Mouse (Mus musculus): ENCODE data around the gene E330017A01Rik. TPM values are rescaled to one million over a fixed set of nuclear protein-coding genes. Genes with fewer than 3 reads are reported as not detected.
A peak's percentile ranks its signal among the peaks of the same experiment; 100 is the strongest.

E330017A01Rik gene
- polyA plus RNA-seq, 1 experiment from 2014 or later: not detected

- H3K27ac ChIP-seq (ENCODE audit: low read depth, low read length): no peak overlapping the region
- 92% methylated on average over 7 of the region's 7 CpGs for WGBS
- H3K36me3 ChIP-seq (ENCODE audit: control insufficient read depth, insufficient read depth, low read length): peaks cover 26% of the 10 kb centered on the region
- H3K9ac ChIP-seq (ENCODE audit: low read depth, low read length): no peak overlapping the region
- no peaks in the 10 kb centered on the region for H3K9me3 ChIP-seq (ENCODE audit: control insufficient read depth, low read length)
- H3K4me3 ChIP-seq (ENCODE audit: low read length): no peak overlapping the region
- H3K4me2 ChIP-seq (ENCODE audit: low read length): no peak overlapping the region
- H3K27me3 ChIP-seq (replicated peaks; ENCODE audit: control insufficient read depth, insufficient read depth, low read length): no peaks in the 10 kb centered on the region
- ATAC-seq: no peak
- peaks cover 9% of the 10 kb centered on the region for H3K4me1 ChIP-seq (ENCODE audit: control insufficient read depth, insufficient read depth, low read depth, low read length)
These were observed 37.6 kb upstream of the E330017A01Rik start for GRCm38 (mm10) chr16:58676156-58676555.

GRCm38 (mm10) chr16:58675256-58675655 is 36.7 kb upstream of the E330017A01Rik start:
- H3K27ac ChIP-seq (ENCODE audit: low read depth, low read length): no peak overlapping the region
- ATAC-seq: no peak
- peaks cover 21% of the 10 kb centered on the region for H3K36me3 ChIP-seq (ENCODE audit: control insufficient read depth, insufficient read depth, low read length)
- peaks cover 10% of the 10 kb centered on the region for H3K4me1 ChIP-seq (ENCODE audit: control insufficient read depth, insufficient read depth, low read depth, low read length)
- no peaks in the 10 kb centered on the region for H3K27me3 ChIP-seq (replicated peaks; ENCODE audit: control insufficient read depth, insufficient read depth, low read length)
- no peak overlapping the region for H3K4me3 ChIP-seq (ENCODE audit: low read length)
- H3K4me2 ChIP-seq (ENCODE audit: low read length): no peak overlapping the region
- H3K9ac ChIP-seq (ENCODE audit: low read depth, low read length): no peak overlapping the region
- no peaks in the 10 kb centered on the region for H3K9me3 ChIP-seq (ENCODE audit: control insufficient read depth, low read length)
- 93% methylated on average over 13 of the region's 13 CpGs for WGBS

- Histone ChIP-seq H3K36me3 (ENCODE audit: control insufficient read depth, insufficient read depth, low read length) (peaks cover 21% of the 10 kb centered on the region), H3K9ac (ENCODE audit: low read depth, low read length) (no peak overlapping the region), H3K27ac (ENCODE audit: low read depth, low read length) (no peak overlapping the region), H3K4me2 (ENCODE audit: low read length) (no peak overlapping the region), H3K9me3 (ENCODE audit: control insufficient read depth, low read length) (no peaks in the 10 kb centered on the region), H3K27me3 (replicated peaks; ENCODE audit: control insufficient read depth, insufficient read depth, low read length) (no peaks in the 10 kb centered on the region), H3K4me3 (ENCODE audit: low read length) (no peak overlapping the region), H3K4me1 (ENCODE audit: control insufficient read depth, insufficient read depth, low read depth, low read length) (peaks cover 10% of the 10 kb centered on the region)
- no peak for ATAC-seq
- 93% methylated on average over 15 of the region's 15 CpGs for WGBS
These were observed 35.4 kb upstream of the E330017A01Rik start for GRCm38 (mm10) chr16:58673811-58674410.

- no peaks in the 10 kb centered on the region for H3K27me3 ChIP-seq (replicated peaks; ENCODE audit: control insufficient read depth, insufficient read depth, low read length)
- H3K4me2 ChIP-seq (ENCODE audit: low read length): no peak overlapping the region
- no peaks in the 10 kb centered on the region for H3K9me3 ChIP-seq (ENCODE audit: control insufficient read depth, low read length)
- WGBS: 96% methylated on average over 13 of the region's 13 CpGs
- H3K36me3 ChIP-seq (ENCODE audit: control insufficient read depth, insufficient read depth, low read length): peaks cover 18% of the 10 kb centered on the region
- ATAC-seq: no peak
- peaks cover 10% of the 10 kb centered on the region for H3K4me1 ChIP-seq (ENCODE audit: control insufficient read depth, insufficient read depth, low read depth, low read length)
- no peak overlapping the region for H3K9ac ChIP-seq (ENCODE audit: low read depth, low read length)
- no peak overlapping the region for H3K27ac ChIP-seq (ENCODE audit: low read depth, low read length)
- no peak overlapping the region for H3K4me3 ChIP-seq (ENCODE audit: low read length)
These were observed 33.9 kb upstream of the E330017A01Rik start for GRCm38 (mm10) chr16:58672396-58672795.

- WGBS: 74% methylated on average over 8 of the region's 8 CpGs
- Histone ChIP-seq H3K9ac (ENCODE audit: low read depth, low read length) (peak overlapping the region; percentile 75), H3K27ac (ENCODE audit: low read depth, low read length) (no peak overlapping the region)
These were observed 32.9 kb upstream of the E330017A01Rik start for GRCm38 (mm10) chr16:58671212-58671985.

GRCm38 (mm10) chr16:58670643-58671042 is 32.1 kb upstream of the E330017A01Rik start:
- ATAC-seq: peak; percentile 43; the same call in 1 of the 2 replicates
- peak overlapping the region; percentile 74 for H3K4me2 ChIP-seq (ENCODE audit: low read length)
- peak overlapping the region; percentile 63 for H3K4me3 ChIP-seq (ENCODE audit: low read length)
- peak overlapping the region; percentile 75 for H3K9ac ChIP-seq (ENCODE audit: low read depth, low read length)
- 0% methylated on average over 25 of the region's 25 CpGs for WGBS
- H3K9me3 ChIP-seq (ENCODE audit: control insufficient read depth, low read length): no peaks in the 10 kb centered on the region
- peaks cover 10% of the 10 kb centered on the region for H3K4me1 ChIP-seq (ENCODE audit: control insufficient read depth, insufficient read depth, low read depth, low read length)
- no peaks in the 10 kb centered on the region for H3K27me3 ChIP-seq (replicated peaks; ENCODE audit: control insufficient read depth, insufficient read depth, low read length)
- H3K36me3 ChIP-seq (ENCODE audit: control insufficient read depth, insufficient read depth, low read length): peaks cover 10% of the 10 kb centered on the region
- H3K27ac ChIP-seq (ENCODE audit: low read depth, low read length): peak overlapping the region; percentile 80

More at GRCm38 (mm10) chr16:58671212-58671985, 32.9 kb upstream of the E330017A01Rik start:
- no peaks in the 10 kb centered on the region for H3K9me3 ChIP-seq (ENCODE audit: control insufficient read depth, low read length)
- H3K4me2 ChIP-seq (ENCODE audit: low read length): peak overlapping the region; percentile 74
- peaks cover 10% of the 10 kb centered on the region for H3K4me1 ChIP-seq (ENCODE audit: control insufficient read depth, insufficient read depth, low read depth, low read length)
- peak overlapping the region; percentile 63 for H3K4me3 ChIP-seq (ENCODE audit: low read length)
- H3K36me3 ChIP-seq (ENCODE audit: control insufficient read depth, insufficient read depth, low read length): peaks cover 14% of the 10 kb centered on the region
- H3K27me3 ChIP-seq (replicated peaks; ENCODE audit: control insufficient read depth, insufficient read depth, low read length): no peaks in the 10 kb centered on the region
- ATAC-seq: no peak

GRCm38 (mm10) chr16:58669917-58670630 is 31.5 kb upstream of the E330017A01Rik start, which contains the start of gene Cpox:
Cpox (plus strand) TSS chr16:58670292.
- Histone ChIP-seq H3K36me3 (ENCODE audit: control insufficient read depth, insufficient read depth, low read length) (peaks cover 6% of the 10 kb centered on the region), H3K9ac (ENCODE audit: low read depth, low read length) (peak within 1 kb of the TSS; percentile 75), H3K27ac (ENCODE audit: low read depth, low read length) (peak within 1 kb of the TSS; percentile 80), H3K4me1 (ENCODE audit: control insufficient read depth, insufficient read depth, low read depth, low read length) (peaks cover 10% of the 10 kb centered on the region), H3K27me3 (replicated peaks; ENCODE audit: control insufficient read depth, insufficient read depth, low read length) (no peaks in the 10 kb centered on the region), H3K4me3 (ENCODE audit: low read length) (peak within 1 kb of the TSS; percentile 63), H3K4me2 (ENCODE audit: low read length) (peak within 1 kb of the TSS; percentile 84), H3K9me3 (ENCODE audit: control insufficient read depth, low read length) (no peaks in the 10 kb centered on the region)
- ATAC-seq: peak; percentile 100
- WGBS: under 1% methylated on average over 50 of the region's 51 CpGs

GRCm38 (mm10) chr16:58669264-58669663 is 30.7 kb upstream of the E330017A01Rik start:
- H3K9ac ChIP-seq (ENCODE audit: low read depth, low read length): no peak overlapping the region; the same call in 1 of the 2 replicates
- H3K9me3 ChIP-seq (ENCODE audit: control insufficient read depth, low read length): no peaks in the 10 kb centered on the region
- no peak for ATAC-seq
- peaks cover 10% of the 10 kb centered on the region for H3K4me1 ChIP-seq (ENCODE audit: control insufficient read depth, insufficient read depth, low read depth, low read length)
- H3K4me2 ChIP-seq (ENCODE audit: low read length): peak overlapping the region; percentile 84
- no peak overlapping the region; the same call in 1 of the 2 replicates for H3K4me3 ChIP-seq (ENCODE audit: low read length)
- no peak overlapping the region for H3K27ac ChIP-seq (ENCODE audit: low read depth, low read length)
- 58% methylated on average over 5 of the region's 5 CpGs for WGBS
- peaks cover 5% of the 10 kb centered on the region; the same call in 1 of the 2 replicates for H3K36me3 ChIP-seq (ENCODE audit: control insufficient read depth, insufficient read depth, low read length)
- H3K27me3 ChIP-seq (replicated peaks; ENCODE audit: control insufficient read depth, insufficient read depth, low read length): no peaks in the 10 kb centered on the region

- no peaks in the 10 kb centered on the region for H3K36me3 ChIP-seq (ENCODE audit: control insufficient read depth, insufficient read depth, low read length)
- no peaks in the 10 kb centered on the region for H3K27me3 ChIP-seq (replicated peaks; ENCODE audit: control insufficient read depth, insufficient read depth, low read length)
- WGBS: 81% methylated on average over 3 of the region's 3 CpGs
- H3K9ac ChIP-seq (ENCODE audit: low read depth, low read length): no peak overlapping the region
- no peak overlapping the region for H3K4me2 ChIP-seq (ENCODE audit: low read length)
- no peak overlapping the region for H3K4me3 ChIP-seq (ENCODE audit: low read length)
- H3K27ac ChIP-seq (ENCODE audit: low read depth, low read length): no peak overlapping the region
- H3K4me1 ChIP-seq (ENCODE audit: control insufficient read depth, insufficient read depth, low read depth, low read length): peaks cover 10% of the 10 kb centered on the region
- H3K9me3 ChIP-seq (ENCODE audit: control insufficient read depth, low read length): no peaks in the 10 kb centered on the region
- no peak for ATAC-seq
These were observed 30.0 kb upstream of the E330017A01Rik start for GRCm38 (mm10) chr16:58668586-58668985.

Data from hindbrain, embryonic 16.5 days (tissue).